Mouse (Mus musculus): Measurements from ENCODE around the gene Phf23. TPM values are rescaled to one million over a fixed set of nuclear protein-coding genes. Genes with fewer than 3 reads are reported as not detected.
"Not testable (repeated sequence)": the region's sequence is repeated elsewhere in the genome, so short reads cannot be mapped to it uniquely, and the experiment has no call there.

Gene Phf23
- 10 to 100 TPM; 55.7 to 61.0 (median 58.4) TPM for total RNA-seq (2022)

DNA sequence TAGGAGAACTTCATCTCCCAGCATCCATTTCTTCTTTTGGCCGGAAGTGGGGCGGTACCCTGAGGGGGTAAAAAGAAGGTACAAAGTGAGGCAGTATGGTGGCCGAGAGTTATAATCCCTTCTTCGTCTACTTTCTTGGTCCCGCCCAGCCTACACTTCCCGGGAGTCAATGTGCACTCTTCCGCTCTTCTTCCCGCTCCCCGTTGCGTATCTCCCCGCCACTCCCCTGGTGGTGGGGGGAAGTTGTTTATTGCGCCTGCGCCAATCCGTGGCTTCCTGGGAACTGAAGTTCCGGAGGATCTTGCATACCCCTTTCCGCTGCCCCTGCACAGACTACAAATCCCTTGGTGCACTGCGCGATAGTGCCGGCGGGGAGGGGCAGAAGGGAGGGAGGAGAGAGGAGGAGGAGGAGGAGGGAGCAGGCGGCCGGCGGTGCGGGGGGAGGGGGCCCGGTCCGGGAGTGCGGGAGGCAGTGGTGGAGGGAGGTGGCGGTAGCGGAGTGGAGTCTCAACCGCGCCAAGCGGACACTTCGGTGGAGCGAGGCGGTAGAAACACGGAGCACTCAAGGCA lies at the start of gene Phf23:
Gene Phf23, plus strand, starts transcription at position 387 of the 570 bp plus-strand sequence.
- DNase-seq: peak; percentile 99

DNA sequence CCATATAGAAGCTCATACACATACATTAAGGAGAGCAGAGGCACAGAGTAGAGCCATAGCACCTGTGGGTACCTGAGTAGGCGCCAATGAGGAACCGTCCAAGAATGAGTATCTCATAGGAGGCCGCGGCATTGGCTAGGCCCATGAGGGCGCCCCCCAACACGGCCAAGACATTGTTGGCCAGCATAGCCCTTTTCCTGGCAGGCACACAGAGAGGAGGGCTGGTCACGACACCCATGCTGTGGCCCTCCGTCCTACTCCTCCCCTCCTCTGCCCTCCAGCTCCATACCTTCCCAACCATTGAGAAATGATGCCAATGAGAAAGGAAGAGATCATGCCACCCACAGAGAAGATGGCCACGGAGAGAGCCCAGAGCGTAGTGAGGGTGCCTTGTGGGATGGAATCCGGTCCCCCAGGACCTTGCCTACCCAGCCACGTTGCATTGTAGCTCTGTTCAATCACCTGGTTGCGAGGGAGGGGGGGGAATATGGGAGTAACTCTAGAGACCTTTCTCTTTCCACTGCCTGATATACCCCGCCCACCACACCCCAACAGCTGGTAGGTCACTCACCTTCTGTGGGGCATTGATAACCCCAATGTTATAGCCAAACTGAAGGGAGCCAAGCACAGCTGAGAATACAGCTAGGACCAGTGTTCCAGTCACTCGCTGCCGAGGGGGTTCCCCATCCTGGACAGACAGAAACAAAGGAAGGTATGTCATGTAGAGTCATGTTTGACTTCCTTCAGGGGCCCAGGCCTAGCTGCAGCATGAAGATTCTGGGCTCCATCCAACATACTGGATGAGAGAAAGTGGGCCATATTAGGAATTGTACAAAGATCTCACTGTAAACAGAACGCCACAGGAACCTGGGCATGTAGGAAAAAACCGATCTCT lies 49.3 kb upstream of the Phf23 start:
- DNase-seq: no peak

- no peak for DNase-seq
Observed at GRCm38 (mm10) chr11:69947337-69948065, 48.1 kb upstream of the Phf23 start.

DNA sequence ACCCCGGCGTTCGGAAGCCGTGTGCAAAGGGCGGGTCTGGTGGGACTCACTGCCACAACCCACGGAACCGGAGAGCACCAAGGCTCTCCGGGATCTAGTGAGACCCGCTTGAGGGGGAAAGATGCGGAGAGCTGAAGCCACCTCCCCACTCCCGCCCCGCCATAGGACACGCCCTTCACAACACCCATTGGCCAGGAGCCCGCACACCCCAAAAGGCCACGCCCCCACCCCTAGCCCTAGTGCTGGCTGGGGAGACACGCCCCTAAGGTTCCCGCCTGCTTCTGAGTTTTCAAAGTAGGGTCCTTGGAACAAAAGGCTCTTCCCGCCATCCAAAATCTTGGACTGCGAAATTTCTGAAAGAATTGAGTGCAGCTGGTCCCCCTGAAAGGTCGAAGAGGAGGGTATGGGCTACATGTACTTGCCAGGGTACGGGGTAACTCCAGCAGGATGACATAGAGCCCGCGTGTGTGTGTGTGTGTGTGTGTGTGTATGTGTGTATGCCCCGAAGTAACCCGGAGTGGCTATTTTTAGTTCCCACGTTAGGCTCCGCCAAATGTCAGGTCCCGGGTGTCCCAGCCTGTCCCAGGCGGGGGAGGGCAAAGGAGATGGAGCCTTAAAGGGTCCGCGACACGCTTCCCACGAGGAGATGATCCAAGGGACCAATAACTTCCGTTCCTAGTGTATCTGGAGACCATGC lies 47.4 kb upstream of the Phf23 start, which contains the start of gene Slc2a4:
Gene Slc2a4, minus strand, starts transcription at position 123 of the 697 bp plus-strand sequence.
- DNase-seq: peak; percentile 88

DNA sequence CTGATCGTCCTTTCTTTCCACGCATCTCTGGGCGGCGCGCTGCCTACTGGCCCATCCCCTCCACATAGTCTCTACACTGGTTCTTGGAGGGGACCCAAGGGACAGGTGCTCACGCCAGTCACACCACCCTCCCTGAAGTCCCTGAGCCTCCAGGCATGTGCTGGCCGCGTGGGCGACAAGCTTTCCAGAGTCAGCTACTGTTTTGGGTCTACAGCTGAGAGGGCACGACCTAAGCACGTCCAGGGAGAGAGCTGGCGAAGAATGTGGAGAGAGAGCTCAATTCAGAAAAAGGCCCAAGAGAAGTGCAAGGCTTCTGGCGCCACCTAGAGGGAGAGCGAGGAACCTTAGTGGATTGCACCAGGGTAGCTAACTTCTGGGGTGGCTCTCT lies 46.8 kb upstream of the Phf23 start:
- DNase-seq: peak; percentile 82

- no peak for DNase-seq
Observed at GRCm38 (mm10) chr11:69950807-69951459, 44.6 kb upstream of the Phf23 start.

- DNase-seq: no peak
Observed at GRCm38 (mm10) chr11:69952274-69952673, 43.3 kb upstream of the Phf23 start.

- no peak for DNase-seq
Observed at GRCm38 (mm10) chr11:69953267-69953915, 42.2 kb upstream of the Phf23 start.

- not testable (repeated sequence) for DNase-seq
Observed at GRCm38 (mm10) chr11:69955618-69956017, 40.0 kb upstream of the Phf23 start.

DNA sequence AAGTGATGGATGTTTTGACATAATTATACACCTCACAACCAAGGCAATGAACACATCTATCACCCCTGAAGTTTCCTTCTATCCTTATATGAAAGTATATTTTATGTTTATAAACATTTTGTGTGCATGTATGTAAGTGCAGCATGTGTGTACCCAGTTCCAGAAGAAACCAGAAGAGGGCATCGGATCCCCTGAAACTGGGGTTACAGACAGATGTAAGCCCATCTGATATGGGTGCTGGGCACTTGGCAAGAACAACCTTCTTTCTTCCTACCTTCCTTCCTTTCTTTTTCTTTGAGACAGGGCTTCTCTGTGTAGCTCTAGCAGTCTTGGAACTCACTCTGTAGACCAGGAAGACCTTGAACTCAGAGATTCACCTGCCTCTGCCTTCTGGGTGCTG lies 39.4 kb upstream of the Phf23 start:
- no peak for DNase-seq

- DNase-seq: no peak
Observed at GRCm38 (mm10) chr11:69960616-69961015, 35.0 kb upstream of the Phf23 start.

GRCm38 (mm10) chr11:69961841-69962240 lies 33.7 kb upstream of the Phf23 start:
- no peak for DNase-seq

DNA sequence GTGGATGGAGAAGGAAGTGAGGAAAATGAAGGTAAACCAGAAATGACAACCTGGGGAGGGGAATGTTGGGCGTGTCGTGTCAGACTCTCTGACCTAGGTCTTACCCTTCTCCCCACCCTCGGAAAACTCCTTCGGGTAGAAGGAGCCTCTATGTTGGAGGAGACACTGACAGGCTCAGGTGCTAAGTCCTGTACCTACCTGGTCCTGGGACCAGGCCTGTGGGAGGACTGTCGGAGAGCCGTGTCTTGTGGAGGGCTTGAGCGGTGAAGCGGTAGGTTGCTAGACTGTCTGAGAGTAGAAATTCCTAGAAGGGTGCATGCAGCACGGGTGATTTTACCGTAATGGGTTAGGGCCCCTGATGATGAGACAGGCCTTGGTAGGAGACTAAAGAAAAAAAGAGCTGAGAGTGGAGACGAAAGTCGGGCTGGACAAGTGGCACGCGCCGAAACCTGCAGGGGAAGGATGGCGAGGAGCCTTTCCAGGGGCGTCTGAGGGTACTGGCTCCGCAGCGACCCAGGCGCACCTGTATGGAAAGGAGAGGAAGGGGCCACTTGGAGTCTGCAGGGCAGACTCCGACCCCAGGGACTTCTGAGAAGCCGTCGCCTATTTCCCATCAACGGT lies 30.8 kb upstream of the Phf23 start, which contains the start of gene Cldn7:
Gene Cldn7, plus strand, starts transcription at position 130 of the 621 bp plus-strand sequence.
- no peak for DNase-seq

- no peak for DNase-seq
Observed at GRCm38 (mm10) chr11:69965271-69966005, 30.1 kb upstream of the Phf23 start.

GRCm38 (mm10) chr11:69966006-69966859 lies 29.3 kb upstream of the Phf23 start:
- DNase-seq: no peak

DNA sequence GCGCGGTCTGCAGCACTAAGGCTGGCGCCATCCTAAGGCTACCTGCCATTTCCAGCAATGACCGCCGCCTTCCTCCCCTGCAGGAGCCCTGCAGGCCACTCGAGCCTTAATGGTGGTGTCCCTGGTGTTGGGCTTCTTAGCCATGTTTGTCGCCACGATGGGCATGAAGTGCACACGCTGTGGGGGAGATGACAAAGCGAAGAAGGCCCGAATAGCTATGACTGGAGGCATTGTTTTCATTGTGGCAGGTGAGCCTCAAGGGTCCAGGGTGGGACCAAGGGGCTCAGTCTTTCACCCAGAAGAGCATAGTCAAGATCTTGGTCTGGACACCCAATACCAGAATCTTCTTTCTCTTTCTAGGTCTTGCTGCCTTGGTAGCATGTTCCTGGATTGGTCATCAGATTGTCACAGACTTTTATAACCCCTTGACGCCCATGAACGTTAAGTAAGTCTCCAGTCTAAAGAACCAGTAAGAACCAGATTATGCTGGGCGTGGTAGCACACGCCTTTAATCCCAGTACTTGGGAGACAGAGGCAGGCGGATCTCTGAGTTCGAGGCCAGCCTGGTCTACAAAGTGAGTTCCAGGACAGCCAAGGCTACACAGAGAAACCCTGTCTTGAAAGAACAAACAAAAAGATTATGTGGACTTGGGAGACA lies 28.6 kb upstream of the Phf23 start:
- DNase-seq: no peak

DNA sequence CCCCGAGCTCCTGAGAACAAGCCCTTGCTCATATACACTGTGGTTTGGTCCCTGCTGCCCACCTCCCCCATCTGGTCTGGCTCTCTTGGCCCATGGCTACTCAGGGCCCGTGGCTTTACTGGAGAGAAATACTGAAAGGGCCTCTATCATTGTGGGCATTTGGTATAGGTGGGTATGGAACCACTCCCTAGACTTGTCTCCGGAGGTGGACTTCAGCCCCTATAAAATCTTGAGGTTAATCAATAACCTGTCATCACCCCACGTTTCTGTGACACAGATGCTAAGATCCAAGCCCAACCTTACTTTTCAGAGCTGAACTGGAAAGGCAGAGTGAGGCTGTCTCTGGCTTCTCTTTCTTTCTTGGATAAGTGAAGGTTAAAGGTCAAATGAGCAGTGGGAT lies 26.8 kb upstream of the Phf23 start:
- no peak for DNase-seq

DNA sequence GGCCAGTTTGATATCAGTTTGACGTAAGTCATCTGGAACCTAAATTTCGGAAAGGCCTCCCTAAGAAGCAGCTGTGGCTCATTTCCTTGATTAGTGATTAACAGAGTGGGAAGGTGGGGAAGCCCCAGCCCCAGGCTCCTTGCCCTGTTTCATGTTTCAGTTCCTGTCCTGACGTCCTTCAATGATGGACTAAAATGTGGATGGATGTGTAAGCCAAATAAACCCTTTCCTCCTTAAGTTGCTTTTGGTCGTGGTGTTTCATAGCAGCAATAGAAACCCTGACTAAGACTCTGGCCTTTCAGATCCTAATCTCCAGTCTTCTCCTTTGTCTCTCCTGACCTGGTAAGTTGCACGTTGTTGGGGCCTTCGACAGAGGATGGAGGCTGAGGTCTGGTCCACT lies 25.4 kb upstream of the Phf23 start:
- no peak for DNase-seq

GRCm38 (mm10) chr11:69970775-69971174 lies 24.8 kb upstream of the Phf23 start:
- no peak for DNase-seq
